Mouse (Mus musculus) right cerebral cortex, postnatal 25 days (tissue): ENCODE measurements around the gene Agpat4.

Experiments used
- DNase-seq: peaks from one replicate; pipeline ENCODE4 v3.0.0; 2022

Agpat4 gene

GRCm38 (mm10) chr17:12161877-12162276 lies 43.4 kb downstream of the Agpat4 start:
- DNase-seq: no peak

DNA sequence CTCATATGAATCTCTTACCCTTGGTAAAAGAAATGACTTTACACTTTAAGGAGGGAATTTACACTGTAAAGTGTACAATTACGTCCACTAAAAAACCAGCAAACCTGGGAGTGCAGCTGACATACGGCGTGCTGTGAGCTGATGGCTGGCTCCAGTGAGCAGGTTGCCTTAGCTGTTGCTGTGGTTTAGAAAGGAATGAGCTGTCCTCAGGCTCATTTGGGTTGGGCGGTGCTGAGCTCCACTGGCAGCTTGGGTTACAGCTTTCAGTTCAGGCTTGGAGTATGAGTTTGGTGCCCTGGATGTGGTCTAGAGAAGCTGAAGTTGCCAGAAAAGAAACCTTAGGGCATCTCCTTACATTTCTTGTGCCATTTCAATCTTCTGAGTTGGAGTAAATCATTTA lies 44.3 kb downstream of the Agpat4 start:
- no peak for DNase-seq

GRCm38 (mm10) chr17:12163403-12163802 lies 44.9 kb downstream of the Agpat4 start:
- no peak for DNase-seq

DNA sequence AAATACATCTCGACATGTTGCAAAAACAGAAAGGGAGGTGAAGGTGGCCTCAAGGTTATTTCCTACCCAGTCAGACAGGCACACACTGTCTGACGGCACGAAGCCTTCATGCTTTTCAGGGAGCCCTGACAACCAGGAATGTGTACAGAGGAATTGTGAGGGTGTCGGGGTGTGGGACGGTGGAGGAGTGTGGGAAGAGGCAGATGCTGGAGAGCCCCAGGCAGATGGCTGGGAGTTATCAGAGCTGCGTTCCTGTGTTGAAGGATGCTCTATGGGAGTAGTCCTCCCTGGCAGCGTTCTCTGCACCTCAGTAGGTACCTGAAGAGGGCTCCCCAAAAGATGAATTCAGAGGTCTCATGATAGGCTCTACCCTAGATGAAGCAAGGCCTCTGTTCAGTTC lies 45.4 kb downstream of the Agpat4 start:
- peak; percentile 65 for DNase-seq

GRCm38 (mm10) chr17:12164507-12164906 lies 46.0 kb downstream of the Agpat4 start:
- DNase-seq: no peak

- no peak for DNase-seq
Observed at GRCm38 (mm10) chr17:12165009-12165695, 46.6 kb downstream of the Agpat4 start.

GRCm38 (mm10) chr17:12165701-12166100 lies 47.2 kb downstream of the Agpat4 start:
- DNase-seq: no peak

DNA sequence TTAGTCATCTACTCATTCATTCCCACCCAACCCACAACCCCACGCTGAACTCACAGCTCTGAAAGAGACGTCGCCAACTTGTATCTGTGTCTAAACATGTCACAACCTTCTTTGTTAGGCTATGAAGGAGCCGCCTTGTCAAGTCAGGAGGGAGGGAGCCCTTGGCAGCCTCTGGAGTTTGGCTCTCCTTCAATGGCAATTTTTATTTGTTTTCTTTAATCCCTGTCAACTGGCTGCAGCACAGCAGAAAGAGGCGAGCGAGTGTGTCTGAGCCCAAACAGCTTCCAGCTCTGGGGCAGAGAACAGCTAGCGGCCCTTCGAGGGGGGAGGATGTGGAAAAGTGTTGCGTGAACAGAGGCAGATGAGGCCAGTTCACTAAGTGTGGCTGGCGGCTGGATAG lies 50.0 kb downstream of the Agpat4 start:
- peak; percentile 31 for DNase-seq

GRCm38 (mm10) chr17:12169326-12169836 lies 50.9 kb downstream of the Agpat4 start:
- DNase-seq: no peak

DNA sequence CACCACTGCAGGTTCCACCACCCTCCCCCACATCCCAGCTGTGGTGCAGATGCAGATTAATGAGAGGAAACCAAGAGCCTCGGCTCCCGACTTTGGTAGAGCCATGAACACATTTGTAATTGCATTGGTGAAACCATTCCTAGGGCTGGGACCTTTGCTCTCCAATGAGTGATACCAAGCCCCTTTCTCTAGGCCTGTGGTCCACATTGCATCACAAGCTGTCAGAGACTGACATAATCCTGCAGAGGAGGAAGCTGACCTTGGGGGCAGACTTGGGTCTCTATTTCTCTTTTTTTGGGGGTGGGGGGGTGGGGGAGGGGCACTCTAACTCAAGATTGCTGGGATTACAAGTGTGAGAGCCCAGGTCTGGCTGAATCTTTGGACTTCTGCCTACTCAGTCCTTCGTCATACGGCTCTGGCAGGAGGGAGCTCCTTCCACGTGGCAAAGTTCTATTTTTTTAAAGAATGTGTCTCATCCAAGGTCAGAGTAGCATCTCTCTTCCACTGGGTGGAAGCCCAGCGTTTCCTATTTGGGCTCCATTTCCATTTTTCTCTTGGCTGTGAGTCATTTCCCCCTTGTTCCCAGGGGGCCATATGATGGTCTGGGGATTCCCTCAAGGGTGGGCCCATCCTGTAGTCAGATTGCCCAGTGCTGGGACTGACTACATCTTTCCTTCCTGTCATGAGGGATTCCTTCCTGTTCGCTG lies 52.4 kb downstream of the Agpat4 start:
- no peak for DNase-seq

- no peak for DNase-seq
Observed at GRCm38 (mm10) chr17:12171666-12172065, 53.2 kb downstream of the Agpat4 start.

GRCm38 (mm10) chr17:12174221-12174620 lies 55.7 kb downstream of the Agpat4 start:
- DNase-seq: no peak

GRCm38 (mm10) chr17:12174896-12175295 lies 56.4 kb downstream of the Agpat4 start:
- no peak for DNase-seq

DNA sequence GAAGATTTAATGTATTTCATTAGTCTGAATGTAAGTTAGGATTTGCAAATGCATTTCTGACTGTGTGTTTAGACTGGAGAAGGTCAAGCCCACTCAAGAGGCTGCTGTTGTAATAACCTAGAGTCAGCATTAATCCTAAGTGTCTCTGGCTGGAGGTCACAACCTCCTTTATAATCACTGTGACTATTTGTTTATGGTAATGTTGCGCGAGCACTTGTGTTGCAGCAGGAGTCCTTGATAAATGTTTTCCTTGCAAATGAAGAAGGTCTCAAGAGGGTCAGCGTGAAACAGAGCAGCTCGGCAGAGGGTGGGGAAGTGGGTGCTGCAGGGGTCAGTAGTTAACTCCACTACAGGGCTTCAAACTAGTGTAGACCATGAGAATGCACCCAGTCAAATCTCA lies 57.1 kb downstream of the Agpat4 start:
- no peak for DNase-seq

- DNase-seq: no peak
Observed at GRCm38 (mm10) chr17:12179339-12179738, 60.8 kb downstream of the Agpat4 start.

DNA sequence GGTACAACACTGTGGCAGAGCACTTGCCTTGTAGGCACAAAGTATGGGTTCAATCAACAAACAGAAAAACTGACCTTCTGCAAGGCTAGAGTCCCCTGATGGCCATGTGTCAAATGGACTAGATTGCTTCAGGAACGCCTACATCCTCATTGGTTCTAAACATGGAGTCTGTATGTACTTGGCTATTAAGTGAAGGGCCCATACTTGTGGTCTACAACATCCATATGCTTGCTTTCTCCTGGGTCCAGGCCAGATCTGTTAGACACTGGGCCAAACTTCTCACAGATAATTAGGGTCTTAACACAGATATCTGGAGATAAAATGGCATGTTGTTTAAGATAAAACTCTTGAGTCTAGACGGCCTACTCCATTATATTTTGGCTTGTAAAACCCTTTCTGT lies 61.3 kb downstream of the Agpat4 start:
- DNase-seq: no peak

DNA sequence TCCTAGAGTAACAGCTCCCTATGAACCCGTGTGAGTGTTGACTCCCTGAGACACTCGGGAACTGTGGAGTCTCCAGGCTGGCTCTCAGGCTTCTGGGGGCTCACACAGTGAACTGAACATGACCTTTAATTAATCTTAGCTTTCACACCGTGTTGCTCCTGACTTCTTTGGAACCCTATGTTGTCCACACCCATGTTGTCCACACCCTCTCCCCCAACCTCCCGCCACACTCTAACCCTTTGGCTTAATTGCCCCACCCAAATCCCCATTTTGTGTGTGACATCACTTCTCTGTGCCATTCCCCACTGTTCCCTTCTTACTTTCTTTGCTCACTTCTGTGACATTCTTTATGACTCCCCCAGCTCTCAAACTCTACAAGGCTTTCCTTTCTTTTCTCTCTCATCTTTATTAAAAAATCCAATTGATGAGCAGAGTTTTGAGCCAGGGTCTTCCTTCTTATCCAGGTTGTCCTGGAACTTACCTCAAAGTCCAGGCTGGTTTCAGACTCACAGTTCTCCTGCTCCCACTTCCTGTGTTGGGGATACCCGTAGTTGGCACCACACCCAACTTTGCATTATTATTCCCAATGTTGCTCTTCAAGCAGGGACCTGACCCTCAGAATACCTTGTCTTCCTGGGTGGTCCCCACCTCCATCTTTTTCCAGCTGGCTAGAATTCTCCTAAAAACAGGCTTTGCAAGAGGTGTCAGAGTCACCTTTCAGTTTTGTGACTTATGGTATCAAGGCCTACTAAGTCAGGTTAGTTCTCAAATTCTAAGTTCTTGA lies 64.4 kb downstream of the Agpat4 start:
- no peak for DNase-seq

- DNase-seq: no peak
Observed at GRCm38 (mm10) chr17:12184283-12184682, 65.8 kb downstream of the Agpat4 start.

GRCm38 (mm10) chr17:12185855-12186254 lies 67.4 kb downstream of the Agpat4 start:
- DNase-seq: no peak

DNA sequence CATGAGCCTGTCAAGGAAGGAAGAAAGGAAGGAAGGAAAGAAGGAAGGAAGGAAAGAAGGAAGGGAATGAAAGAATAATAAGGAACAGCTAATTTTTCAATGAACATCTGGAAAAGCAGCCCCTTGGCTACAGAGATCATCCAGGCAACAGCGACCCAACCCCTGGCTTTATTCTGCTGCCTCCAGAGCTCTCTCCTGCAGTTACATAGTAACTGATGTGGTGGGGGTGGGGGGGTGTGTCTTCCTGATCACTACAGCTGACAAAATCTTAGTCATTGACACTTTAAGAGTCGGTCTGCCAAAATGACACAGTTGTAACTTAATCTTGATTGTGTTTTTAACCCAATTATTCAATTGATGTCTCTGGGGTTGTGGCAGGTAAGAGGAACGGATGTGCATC lies 67.8 kb downstream of the Agpat4 start:
- DNase-seq: no peak

GRCm38 (mm10) chr17:12187782-12188181 lies 69.3 kb downstream of the Agpat4 start:
- DNase-seq: no peak

DNA sequence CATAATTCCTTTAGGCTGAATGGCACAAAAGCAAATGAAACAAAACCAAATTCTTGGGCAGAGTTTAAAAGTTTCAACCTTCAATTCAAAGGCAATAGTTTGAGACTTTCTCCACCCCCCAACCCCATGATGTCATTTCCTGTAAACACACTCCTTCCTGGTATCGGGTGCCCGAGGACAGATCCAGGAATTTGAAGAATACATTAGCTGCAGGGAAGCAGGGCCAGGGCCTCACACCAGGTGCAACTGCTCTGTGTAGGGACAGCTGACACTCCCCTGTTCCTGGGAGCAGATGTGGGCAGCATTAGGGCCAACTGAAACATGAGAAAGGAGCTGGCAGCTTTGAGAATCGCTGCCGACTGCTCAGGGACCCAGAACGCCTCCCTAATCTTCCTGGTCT lies 76.6 kb downstream of the Agpat4 start:
- DNase-seq: no peak

- DNase-seq: no peak
Observed at GRCm38 (mm10) chr17:12195604-12196003, 77.1 kb downstream of the Agpat4 start.

DNA sequence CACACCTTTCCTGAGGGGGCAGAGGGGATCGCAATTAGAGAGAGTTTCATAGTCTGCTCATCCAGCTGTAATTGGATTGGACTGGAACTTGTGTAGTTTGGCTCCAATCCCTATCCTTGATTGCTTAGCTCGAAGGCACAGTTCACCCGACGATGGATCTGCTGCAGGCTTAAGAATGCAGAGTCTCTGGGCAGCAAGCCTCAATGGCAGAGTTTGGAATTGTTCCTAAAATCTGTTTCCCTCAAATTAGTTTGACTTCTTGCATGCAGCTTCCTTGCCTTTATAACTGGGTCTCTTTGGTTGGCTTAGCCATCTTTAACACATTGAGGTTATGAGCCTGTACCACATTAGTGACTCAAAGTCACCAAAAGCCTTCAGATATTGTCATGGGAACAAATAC lies 81.4 kb downstream of the Agpat4 start:
- DNase-seq: no peak
